ENCODE assay signal across 28 mouse cellular contexts in the genomic region with DNA sequence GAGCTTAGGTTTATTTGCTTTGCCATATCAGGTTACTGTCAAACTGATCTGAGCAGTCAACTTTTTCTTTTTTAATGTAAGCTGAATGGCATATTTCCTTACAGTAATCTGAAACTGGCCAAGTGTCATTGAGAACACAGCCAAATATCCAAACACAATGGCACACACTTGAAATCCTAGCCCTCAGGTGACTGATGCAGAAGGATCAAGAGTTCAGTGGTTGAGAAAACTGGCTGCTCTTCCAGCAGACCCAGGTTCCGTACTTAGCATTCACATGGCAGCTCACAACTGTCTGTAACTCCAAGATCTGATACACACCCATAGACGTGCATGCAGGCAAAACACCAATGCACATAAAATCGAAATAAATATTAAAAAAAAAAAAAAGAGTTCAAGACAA.
DNase-seq lines count a peak whose midpoint lies in the region; ATAC-seq and TF ChIP-seq lines count a peak whose summit lies in the region.
"Had no signal": no experiment of that assay in that cellular context is flagged by ENCODE, and none has a peak within 500 bp of the region (broad histone marks: within the 10 kb centered on the region; RNA-seq: fewer than 3 reads in every experiment).

No protein-coding gene starts in this region.

- no peak overlapping the region for H3K4me3 ChIP-seq in embryonic facial prominence, embryonic 11.5 days (ENCODE audit: low read depth, low read length)
- no peak overlapping the region for H3K4me3 ChIP-seq in embryonic facial prominence, embryonic 10.5 days
- no peak overlapping the region for H3K4me3 ChIP-seq in kidney, embryonic 14.5 days (ENCODE audit: low read length)
- no peak overlapping the region for H3K4me3 ChIP-seq in lung, postnatal 0 days (ENCODE audit: low read depth, low read length)
- H3K4me3 ChIP-seq in embryonic facial prominence, embryonic 13.5 days, result no peak overlapping the region
- H3K4me3 ChIP-seq: embryonic facial prominence, embryonic 15.5 days; erythroblast, embryonic 14.5 days; forebrain, embryonic 10.5 days; forebrain, embryonic 12.5 days had no signal

- no peaks in the 10 kb centered on the region for H3K4me1 ChIP-seq in embryonic facial prominence, embryonic 11.5 days (ENCODE audit: control insufficient read depth, insufficient read depth, low read length)
- H3K4me1 ChIP-seq in embryonic facial prominence, embryonic 10.5 days, result 0 out of 2 replicates have a peak, but pooled peaks cover 3% of the 10 kb centered on the region
- no peaks in the 10 kb centered on the region for H3K4me1 ChIP-seq in kidney, embryonic 14.5 days (ENCODE audit: control insufficient read depth, insufficient read depth, low read length)
- no peaks in the 10 kb centered on the region for H3K4me1 ChIP-seq in lung, postnatal 0 days (ENCODE audit: insufficient read depth, low read depth, low read length)
- peaks cover 2% of the 10 kb centered on the region; the same call in 1 of the 2 replicates for H3K4me1 ChIP-seq in embryonic facial prominence, embryonic 13.5 days
- H3K4me1 ChIP-seq: embryonic facial prominence, embryonic 15.5 days; forebrain, embryonic 12.5 days had no signal

- DNase-seq in embryonic facial prominence, embryonic 11.5 days (ENCODE audit: low spot score), result peak; percentile 6
- no peak for DNase-seq in embryonic facial prominence, embryonic 10.5 days (ENCODE audit: low spot score)
- DNase-seq in kidney, postnatal 10 days, result no peak
- DNase-seq in lung, postnatal 0 days (ENCODE audit: low spot score), result peak; percentile 26
- no peak for DNase-seq in lung, postnatal 4 days
- no peak for DNase-seq in embryo, embryonic 11 days
- DNase-seq: adrenal gland, adult 8-10 months; adrenal gland, postnatal 14 days; adrenal gland, postnatal 36 days; B cell, adult 2 months; cerebellum, adult 11-12 months; cerebellum, adult 2 months; cerebellum, adult 9-10 months; cerebellum, postnatal 10 days; cerebellum, postnatal 25 days had no signal

- no peak for TF ChIP-seq EP300 in lung, postnatal 0 days (IDR thresholded peaks at IDR 0.05)

- WGBS in embryonic facial prominence, embryonic 11.5 days, result 64% methylated on average over 3 of the region's 3 CpGs
- 77% methylated on average over 3 of the region's 3 CpGs for WGBS in embryonic facial prominence, embryonic 10.5 days
- 54% methylated on average over 3 of the region's 3 CpGs for WGBS in kidney, embryonic 14.5 days
- 56% methylated on average over 3 of the region's 3 CpGs for WGBS in lung, postnatal 0 days
- WGBS in embryonic facial prominence, embryonic 13.5 days, result 60% methylated on average over 3 of the region's 3 CpGs

- no peak for ATAC-seq in embryonic facial prominence, embryonic 11.5 days (replicated peaks; ENCODE audit: insufficient number of reproducible peaks, low FRiP score, low TSS enrichment, low read depth)
- peak; percentile 68; the same call in 1 of the 2 replicates for ATAC-seq in kidney, embryonic 14.5 days (ENCODE audit: low FRiP score, low TSS enrichment)
- ATAC-seq in lung, postnatal 0 days, result no peak
- ATAC-seq in embryonic facial prominence, embryonic 13.5 days (ENCODE audit: insufficient number of reproducible peaks, insufficient read depth, low FRiP score, low TSS enrichment, low read depth), result 0 out of 2 replicates have a peak, but pooled peaks have one; percentile 15
- ATAC-seq: activated CD4-positive, CD25-positive, alpha-beta regulatory T cell, adult 4 months; CD4-positive, CD25-positive, alpha-beta regulatory T cell, adult 4 months; forebrain, embryonic 14.5 days; forebrain, embryonic 16.5 days; Patski had no signal

- H3K27me3 ChIP-seq in embryonic facial prominence, embryonic 11.5 days (ENCODE audit: control insufficient read depth, insufficient read depth, low read length), result no peaks in the 10 kb centered on the region
- H3K27me3 ChIP-seq in embryonic facial prominence, embryonic 10.5 days (replicated peaks; ENCODE audit: low read depth, poor library complexity, severe bottlenecking), result no peaks in the 10 kb centered on the region
- no peaks in the 10 kb centered on the region for H3K27me3 ChIP-seq in kidney, embryonic 14.5 days (ENCODE audit: control insufficient read depth, insufficient read depth, low read length)
- H3K27me3 ChIP-seq in lung, postnatal 0 days (replicated peaks; ENCODE audit: insufficient read depth, low read length), result no peaks in the 10 kb centered on the region
- H3K27me3 ChIP-seq in embryonic facial prominence, embryonic 13.5 days, result no peaks in the 10 kb centered on the region
- H3K27me3 ChIP-seq: CH12.LX; embryonic facial prominence, embryonic 15.5 days; forebrain, embryonic 12.5 days; Patski had no signal

- H3K9ac ChIP-seq in embryonic facial prominence, embryonic 11.5 days (replicated peaks; ENCODE audit: low read length), result no peak overlapping the region
- H3K9ac ChIP-seq in kidney, embryonic 14.5 days (ENCODE audit: low read depth, low read length), result no peak overlapping the region
- no peak overlapping the region for H3K9ac ChIP-seq in lung, postnatal 0 days (replicated peaks; ENCODE audit: low read depth)
- H3K9ac ChIP-seq in embryonic facial prominence, embryonic 13.5 days, result no peak overlapping the region
- H3K9ac ChIP-seq: embryonic facial prominence, embryonic 15.5 days; forebrain, embryonic 12.5 days had no signal

- no peak overlapping the region for H3K27ac ChIP-seq in embryonic facial prominence, embryonic 11.5 days (replicated peaks; ENCODE audit: low read depth, low read length)
- H3K27ac ChIP-seq in embryonic facial prominence, embryonic 10.5 days (replicated peaks), result no peak overlapping the region
- no peak overlapping the region for H3K27ac ChIP-seq in kidney, embryonic 14.5 days (ENCODE audit: low read depth, low read length)
- no peak overlapping the region for H3K27ac ChIP-seq in lung, postnatal 0 days (ENCODE audit: low read length)
- H3K27ac ChIP-seq in embryonic facial prominence, embryonic 13.5 days, result no peak overlapping the region
- H3K27ac ChIP-seq: embryonic facial prominence, embryonic 15.5 days; forebrain, embryonic 10.5 days; forebrain, embryonic 12.5 days had no signal

- H3K9me3 ChIP-seq in embryonic facial prominence, embryonic 11.5 days (replicated peaks; ENCODE audit: control insufficient read depth, low read length), result no peaks in the 10 kb centered on the region
- H3K9me3 ChIP-seq in embryonic facial prominence, embryonic 10.5 days, result no peaks in the 10 kb centered on the region
- no peaks in the 10 kb centered on the region; the same call in 1 of the 2 replicates for H3K9me3 ChIP-seq in kidney, embryonic 14.5 days (ENCODE audit: control insufficient read depth, low read length)
- H3K9me3 ChIP-seq in lung, postnatal 0 days (ENCODE audit: low read length), result no peaks in the 10 kb centered on the region
- no peaks in the 10 kb centered on the region for H3K9me3 ChIP-seq in embryonic facial prominence, embryonic 13.5 days
- H3K9me3 ChIP-seq: embryonic facial prominence, embryonic 15.5 days; forebrain, embryonic 10.5 days; forebrain, embryonic 12.5 days had no signal

- TF ChIP-seq CTCF in lung, postnatal 0 days (IDR thresholded peaks at IDR 0.05), result no peak

- no peak overlapping the region for H3K4me2 ChIP-seq in embryonic facial prominence, embryonic 11.5 days (ENCODE audit: low read depth, low read length)
- H3K4me2 ChIP-seq in kidney, embryonic 14.5 days (replicated peaks; ENCODE audit: low read depth, low read length), result no peak overlapping the region
- no peak overlapping the region for H3K4me2 ChIP-seq in lung, postnatal 0 days (replicated peaks; ENCODE audit: low read depth, low read length)
- no peak overlapping the region for H3K4me2 ChIP-seq in embryonic facial prominence, embryonic 13.5 days
- H3K4me2 ChIP-seq: embryonic facial prominence, embryonic 15.5 days; forebrain, embryonic 12.5 days had no signal

- H3K36me3 ChIP-seq in embryonic facial prominence, embryonic 11.5 days (replicated peaks; ENCODE audit: control insufficient read depth, insufficient read depth, low read depth, low read length), result no peaks in the 10 kb centered on the region
- H3K36me3 ChIP-seq in embryonic facial prominence, embryonic 10.5 days (replicated peaks), result no peaks in the 10 kb centered on the region
- H3K36me3 ChIP-seq in kidney, embryonic 14.5 days (ENCODE audit: control insufficient read depth, insufficient read depth, low read length), result no peaks in the 10 kb centered on the region
- no peaks in the 10 kb centered on the region for H3K36me3 ChIP-seq in lung, postnatal 0 days (ENCODE audit: insufficient read depth, low read length)
- no peaks in the 10 kb centered on the region for H3K36me3 ChIP-seq in embryonic facial prominence, embryonic 13.5 days
- H3K36me3 ChIP-seq: embryonic facial prominence, embryonic 15.5 days; forebrain, embryonic 10.5 days; forebrain, embryonic 12.5 days; G1E had no signal

Comparison
In these comparisons a context has a peak if more than half of its experiments do, and no peak if none do; other contexts are left out.
1. ATAC-seq: peak in kidney, embryonic 14.5 days (single experiment) and embryonic facial prominence, embryonic 13.5 days (single experiment); none in embryonic facial prominence, embryonic 11.5 days (single experiment) and lung, postnatal 0 days (single experiment).
2. DNase-seq: peak in embryonic facial prominence, embryonic 11.5 days (single experiment) and lung, postnatal 0 days (single experiment); none in embryonic facial prominence, embryonic 10.5 days (single experiment), kidney, postnatal 10 days (single experiment), lung, postnatal 4 days (0 of 2) and embryo, embryonic 11 days (single experiment).